Mouse (Mus musculus) brown adipose tissue, adult 24 weeks (tissue): Measurements from ENCODE around the gene Gm49361. TPM values are rescaled to one million over a fixed set of nuclear protein-coding genes. Genes with fewer than 3 reads are reported as not detected.

Experiments
- H3K27ac ChIP-seq: fragments of 200-500 bp; replicated peaks from 2 replicates; pipeline ENCODE4 v1.5.1; 2012; ENCODE audit warnings: low read depth, mild to moderate bottlenecking, low read length
- H3K4me1 ChIP-seq: fragments of 200-500 bp; 2 replicates; pipeline ENCODE4 v1.6.1; 2012; ENCODE audit warnings: low read length, mixed read lengths; ENCODE audit not compliant: control insufficient read depth, insufficient read depth, insufficient read length
- H3K4me3 ChIP-seq: fragments of 200-500 bp; 2 replicates; pipeline ENCODE4 v1.5.1; 2012; ENCODE audit warnings: low read depth, mild to moderate bottlenecking, low read length, moderate library complexity; ENCODE audit not compliant: insufficient read depth
- polyA plus RNA-seq: library from polyadenylated mRNA; stranded (reverse); fragments of >200 nt; gene quantifications from 2 replicates; pipeline ENCODE4 v1.2.4, GENCODE M21; 2012; ENCODE audit not compliant: missing spikeins, insufficient read depth, insufficient read length

The Gm49361 gene
- polyA plus RNA-seq, 1 experiment, result not detected

DNA sequence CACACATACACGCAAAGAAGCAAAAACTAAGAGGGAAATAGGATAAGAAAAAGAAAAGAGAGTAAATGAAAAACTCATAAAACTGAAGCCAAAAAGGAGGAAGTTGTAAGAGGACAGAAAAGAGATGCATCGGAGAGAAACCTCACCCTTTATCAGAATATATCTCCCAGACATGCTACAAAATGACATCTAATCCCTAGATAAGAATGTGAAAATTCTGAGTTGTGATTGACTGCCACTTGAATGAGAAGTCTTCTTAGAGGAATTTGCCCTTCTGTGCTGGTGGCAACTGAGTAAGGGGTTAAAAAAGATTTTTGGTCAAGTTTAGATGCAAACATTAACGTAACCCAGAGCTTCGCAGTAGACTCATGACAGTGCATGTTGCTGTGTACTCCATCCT is 99.7 kb downstream of the Gm49361 start:
- Histone ChIP-seq H3K4me3 (no peak overlapping the region), H3K27ac (no peak overlapping the region), H3K4me1 (no peaks in the 10 kb centered on the region)

DNA sequence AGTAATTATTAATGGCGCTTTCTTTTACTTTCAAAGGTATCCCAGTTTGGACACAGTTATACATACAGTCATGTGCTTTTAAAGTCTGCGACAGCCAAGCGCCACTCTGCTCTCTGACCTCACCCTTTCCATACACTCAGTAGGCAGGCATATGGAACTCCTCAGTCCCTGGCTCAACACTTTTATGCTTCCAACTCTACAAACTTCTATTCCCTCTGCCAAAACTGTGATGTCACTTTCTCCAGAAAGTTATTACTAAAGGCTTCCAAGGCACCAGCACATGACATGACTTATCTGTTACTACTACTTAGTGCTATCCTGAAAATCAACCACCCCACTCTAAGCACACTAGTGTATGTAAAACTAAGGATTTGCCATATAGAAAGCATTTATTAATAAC is 106.8 kb downstream of the Gm49361 start:
- Histone ChIP-seq H3K4me1 (no peaks in the 10 kb centered on the region), H3K4me3 (no peak overlapping the region), H3K27ac (no peak overlapping the region)

DNA sequence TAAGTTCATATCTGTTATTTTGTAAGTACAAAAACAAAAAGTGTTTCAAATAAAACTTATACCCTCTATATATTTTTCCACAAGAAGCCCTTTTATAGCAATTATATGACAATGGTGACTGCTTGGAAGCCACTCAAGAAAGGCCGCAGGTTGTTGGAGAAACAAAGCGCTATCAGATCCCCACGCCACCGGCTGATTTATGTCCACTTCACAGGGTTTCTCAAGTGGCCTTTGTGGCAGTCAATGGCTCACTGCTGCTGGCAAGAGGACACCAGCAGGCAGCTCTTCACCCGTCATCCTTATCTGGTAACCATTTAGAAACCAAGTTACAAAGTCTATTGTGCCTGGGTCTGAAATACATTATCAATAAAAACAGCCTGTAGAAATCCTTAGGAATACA is 111.8 kb downstream of the Gm49361 start:
- Histone ChIP-seq H3K27ac (no peak overlapping the region), H3K4me1 (no peaks in the 10 kb centered on the region), H3K4me3 (no peak overlapping the region)

DNA sequence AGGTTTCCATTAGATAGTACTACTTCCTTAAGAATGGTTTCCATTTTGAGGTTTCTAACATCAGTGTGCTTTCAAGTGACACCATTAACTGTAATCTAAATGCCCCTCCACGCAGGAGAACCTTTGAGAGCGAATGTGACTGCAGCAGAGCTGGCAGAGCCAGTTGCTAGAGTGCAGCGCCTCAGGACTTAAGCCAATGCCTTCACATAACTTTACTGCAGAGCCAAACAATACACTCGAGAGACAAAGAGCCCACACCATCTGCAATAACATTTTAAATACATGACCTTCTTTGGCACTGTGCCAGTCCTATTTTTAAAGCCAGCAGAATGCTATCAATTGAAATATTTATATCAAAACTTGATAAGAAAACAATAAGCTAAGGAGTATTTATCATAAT is 116.3 kb downstream of the Gm49361 start:
- no peak overlapping the region for H3K4me3 ChIP-seq
- no peak overlapping the region for H3K27ac ChIP-seq
- H3K4me1 ChIP-seq, result no peaks in the 10 kb centered on the region

DNA sequence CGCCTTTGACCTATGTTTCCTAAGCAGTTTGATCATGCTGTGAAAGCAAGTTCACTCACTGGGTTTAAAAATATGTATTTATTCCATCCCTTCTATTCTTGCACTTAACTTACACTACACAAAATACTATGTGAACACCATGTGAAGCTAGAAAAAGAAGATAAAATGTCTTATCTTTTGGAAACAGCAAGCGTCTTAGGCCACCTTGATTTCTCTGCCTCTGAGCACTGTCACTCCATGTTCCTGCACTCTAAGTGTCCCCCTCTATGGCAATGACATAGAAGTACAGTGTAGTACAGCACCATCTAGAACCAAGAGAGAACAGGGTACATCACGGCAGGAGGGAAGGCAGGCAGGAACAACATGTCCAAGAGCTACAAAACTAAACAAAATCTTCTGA is 123.0 kb downstream of the Gm49361 start:
- Histone ChIP-seq H3K27ac (no peak overlapping the region), H3K4me3 (no peak overlapping the region), H3K4me1 (no peaks in the 10 kb centered on the region)

DNA sequence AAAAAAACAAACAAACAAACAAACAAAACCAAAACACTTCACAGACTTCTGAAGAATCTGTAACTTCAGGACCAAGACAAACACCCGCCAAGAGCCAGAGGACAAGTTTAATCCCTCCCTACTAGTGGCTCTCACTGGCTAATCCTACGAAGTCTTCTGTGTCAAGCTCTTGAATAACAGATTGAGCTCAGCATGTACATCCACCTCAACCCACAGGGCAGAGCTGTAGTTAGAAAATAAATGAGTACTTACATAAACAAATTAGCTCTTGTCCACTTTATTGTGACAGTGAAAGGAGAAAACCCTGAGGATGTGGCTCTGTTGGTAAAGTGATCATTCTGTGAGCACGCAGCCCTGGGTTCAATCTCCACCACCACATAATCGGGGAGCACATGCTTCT is 124.2 kb downstream of the Gm49361 start:
- H3K27ac ChIP-seq, result no peak overlapping the region
- no peak overlapping the region for H3K4me3 ChIP-seq
- H3K4me1 ChIP-seq, result no peaks in the 10 kb centered on the region

DNA sequence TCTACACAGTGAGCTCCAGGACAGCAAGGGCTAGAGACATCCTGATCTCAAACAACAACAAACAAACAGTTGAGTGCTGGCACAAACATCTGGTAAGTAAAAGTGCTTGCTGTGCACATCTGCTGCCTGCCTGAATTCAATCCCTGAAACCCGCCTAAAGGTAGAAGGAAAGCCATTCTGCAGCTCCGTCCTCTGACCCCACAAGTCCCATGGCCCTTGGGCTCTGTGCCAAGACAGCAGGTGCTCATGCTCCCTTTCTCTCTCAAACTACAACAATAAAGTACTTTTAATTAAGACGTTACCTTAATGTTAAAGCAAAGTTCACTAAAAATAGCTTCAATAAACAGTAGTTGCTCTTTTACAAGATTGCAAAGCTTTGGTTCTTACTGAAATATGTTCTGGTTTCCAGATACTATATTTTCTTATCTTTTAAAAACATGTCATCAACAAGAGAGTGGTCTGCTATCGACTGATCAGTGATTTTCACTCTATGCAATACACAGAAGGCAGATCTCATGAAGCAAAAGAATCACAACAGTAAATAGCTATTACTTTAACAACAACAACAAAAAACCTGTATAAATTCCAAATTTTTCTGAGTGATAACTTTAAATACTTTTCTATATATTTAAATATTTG is 125.2 kb downstream of the Gm49361 start:
- Histone ChIP-seq H3K4me3 (no peak overlapping the region), H3K4me1 (no peaks in the 10 kb centered on the region), H3K27ac (no peak overlapping the region)

DNA sequence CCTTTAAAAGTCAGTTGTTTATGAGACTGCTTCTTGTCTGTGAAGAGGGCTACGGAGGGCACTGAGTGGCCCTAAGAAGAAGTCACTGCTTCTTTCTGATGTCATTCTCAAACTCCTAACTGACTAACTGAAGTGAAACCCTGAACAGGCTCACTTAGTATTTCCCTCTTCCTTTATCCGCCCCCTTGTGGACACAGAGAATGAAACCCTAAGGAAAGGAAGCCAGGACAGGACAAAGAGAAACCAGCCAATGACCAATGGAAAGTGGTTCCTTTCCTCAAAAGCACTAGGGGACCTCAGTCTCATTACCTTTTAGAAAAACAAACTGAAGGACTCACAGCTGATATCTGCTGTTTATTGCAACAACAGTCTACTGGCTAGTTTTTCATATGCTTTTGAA is 126.4 kb downstream of the Gm49361 start:
- H3K4me3 ChIP-seq, result no peak overlapping the region
- H3K4me1 ChIP-seq, result no peaks in the 10 kb centered on the region
- H3K27ac ChIP-seq, result no peak overlapping the region

DNA sequence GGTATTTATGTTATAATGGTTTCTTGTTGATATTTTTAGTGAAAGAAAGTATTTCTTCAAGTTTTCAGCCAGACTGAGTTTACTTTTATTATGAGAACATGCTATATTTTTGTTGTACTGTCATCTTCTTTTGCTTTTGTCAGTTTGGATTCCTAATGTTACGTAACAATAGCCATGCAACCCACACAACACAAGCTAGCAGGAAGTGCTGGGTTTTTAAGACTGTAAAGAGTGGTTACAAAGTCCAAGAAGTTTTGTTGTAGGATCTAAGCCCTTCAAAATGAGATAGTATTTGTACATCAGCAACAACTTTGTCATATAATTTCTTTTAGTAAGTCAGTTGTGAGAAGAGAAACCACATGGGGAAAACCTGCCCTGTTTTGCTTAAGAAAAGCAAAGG is 128.2 kb downstream of the Gm49361 start:
- H3K4me3 ChIP-seq, result no peak overlapping the region
- no peak overlapping the region for H3K27ac ChIP-seq
- H3K4me1 ChIP-seq, result no peaks in the 10 kb centered on the region

DNA sequence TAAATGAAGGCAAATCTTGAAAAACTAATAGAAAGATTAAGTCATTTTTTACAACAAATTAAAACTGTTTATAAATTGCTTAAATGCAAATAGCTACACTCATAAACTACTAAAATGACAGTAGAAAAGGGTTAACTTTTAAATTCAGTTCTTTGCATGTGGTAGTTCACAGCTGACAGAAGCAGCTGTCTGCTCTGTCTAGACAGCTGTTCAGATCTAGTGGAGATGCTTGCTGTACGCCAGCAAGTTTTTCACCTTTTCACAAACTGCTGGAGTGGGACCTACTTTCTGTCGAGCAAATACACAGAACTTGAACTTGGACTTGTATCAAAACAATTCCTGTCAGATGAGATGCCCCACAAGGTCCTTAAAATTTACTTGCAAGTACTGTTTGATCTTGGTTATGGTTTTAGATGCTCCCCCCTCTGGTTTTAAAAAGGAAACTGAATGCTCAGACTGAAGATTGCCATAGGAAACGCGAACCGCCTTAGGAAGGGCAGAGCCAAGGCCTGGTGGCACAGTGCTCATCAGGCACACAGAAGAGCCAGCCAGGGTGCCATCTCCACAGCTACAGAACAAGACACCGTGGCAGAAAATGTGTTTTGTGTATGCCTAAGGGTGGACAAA is 129.5 kb downstream of the Gm49361 start:
- Histone ChIP-seq H3K4me3 (no peak overlapping the region), H3K4me1 (no peaks in the 10 kb centered on the region), H3K27ac (no peak overlapping the region)

DNA sequence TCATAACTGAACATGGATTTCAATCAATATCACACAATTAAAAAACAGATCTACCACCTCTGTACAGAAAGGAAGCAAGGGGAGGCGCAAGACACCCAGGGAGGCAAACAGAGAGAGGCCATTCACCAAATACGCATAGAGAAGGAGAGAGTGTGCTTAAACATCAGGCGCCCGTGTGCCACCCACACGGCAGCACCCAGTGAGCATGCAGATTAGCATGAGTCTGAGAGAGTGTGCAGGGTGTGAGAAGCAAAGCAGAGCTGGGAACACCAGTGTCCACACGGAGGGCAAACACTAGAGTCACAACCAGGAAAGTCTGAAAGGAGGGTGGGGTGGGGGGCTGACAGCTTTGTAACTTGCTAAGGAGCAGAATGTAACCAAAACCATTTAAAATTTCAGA is 130.1 kb downstream of the Gm49361 start:
- Histone ChIP-seq H3K4me3 (no peak overlapping the region), H3K4me1 (no peaks in the 10 kb centered on the region), H3K27ac (no peak overlapping the region)

DNA sequence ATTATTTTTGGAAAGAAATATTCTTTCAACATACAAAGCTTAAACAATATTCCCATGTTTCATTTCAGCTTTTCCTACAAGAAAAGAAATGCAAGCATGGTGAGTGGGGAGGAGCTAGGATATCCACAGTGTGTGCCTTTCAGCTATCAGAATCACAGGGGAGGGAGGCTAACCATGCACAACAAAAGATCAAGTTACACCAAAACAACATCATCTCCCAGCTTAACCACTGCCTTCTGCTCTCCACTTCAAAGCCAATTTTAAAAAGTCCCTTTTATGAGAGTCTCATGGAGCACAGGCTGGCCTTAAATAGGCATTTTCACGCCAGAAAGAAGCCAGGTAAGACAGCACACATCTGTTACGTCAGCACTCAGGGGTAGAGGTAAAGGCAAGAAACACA is 134.9 kb downstream of the Gm49361 start:
- no peaks in the 10 kb centered on the region for H3K4me1 ChIP-seq
- H3K27ac ChIP-seq, result no peak overlapping the region
- no peak overlapping the region for H3K4me3 ChIP-seq

DNA sequence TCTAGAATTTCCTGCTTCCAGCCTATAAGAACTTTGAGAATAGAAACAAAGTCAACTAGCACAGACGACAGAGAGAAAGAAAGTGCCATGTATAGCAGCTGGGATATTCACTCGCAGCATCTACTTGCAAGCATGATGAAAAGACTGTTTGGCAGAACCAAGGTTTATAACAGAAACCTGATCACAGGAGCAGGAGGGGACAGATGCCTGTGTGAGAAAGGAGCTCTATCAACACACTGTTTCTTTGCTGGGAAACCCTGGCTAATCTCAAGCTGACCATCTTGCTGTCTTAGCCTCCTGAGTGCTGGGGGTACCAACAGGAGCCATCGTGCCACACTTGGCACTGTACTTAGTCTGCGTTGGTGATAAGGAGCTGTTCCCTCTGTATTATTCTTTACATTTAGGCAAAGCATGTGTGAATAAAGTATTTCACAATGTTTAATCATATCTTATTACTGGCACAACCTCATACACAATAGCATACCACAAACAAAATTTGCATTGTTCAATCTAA is 136.0 kb downstream of the Gm49361 start:
- Histone ChIP-seq H3K27ac (no peak overlapping the region), H3K4me1 (no peaks in the 10 kb centered on the region), H3K4me3 (no peak overlapping the region)

DNA sequence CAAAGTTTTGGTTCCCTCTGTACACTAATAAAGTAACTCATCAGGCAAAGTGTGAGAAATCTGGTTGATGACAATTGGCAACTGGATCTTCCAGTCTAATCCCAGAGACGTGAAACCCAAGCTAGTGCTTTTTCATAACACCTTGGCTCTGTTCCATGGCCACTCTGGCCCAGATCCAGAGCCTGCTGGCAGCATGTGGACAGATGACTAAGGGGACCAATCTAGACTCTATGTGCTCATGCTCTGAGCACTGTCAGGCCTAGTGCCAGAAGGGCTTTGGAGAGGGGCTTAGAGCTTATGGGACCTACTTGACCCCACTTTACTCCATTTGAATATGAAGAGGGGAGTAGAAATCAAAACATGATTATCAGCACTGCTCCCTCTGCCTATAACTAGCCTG is 138.4 kb downstream of the Gm49361 start:
- H3K4me1 ChIP-seq, result no peaks in the 10 kb centered on the region
- no peak overlapping the region for H3K27ac ChIP-seq
- no peak overlapping the region for H3K4me3 ChIP-seq

DNA sequence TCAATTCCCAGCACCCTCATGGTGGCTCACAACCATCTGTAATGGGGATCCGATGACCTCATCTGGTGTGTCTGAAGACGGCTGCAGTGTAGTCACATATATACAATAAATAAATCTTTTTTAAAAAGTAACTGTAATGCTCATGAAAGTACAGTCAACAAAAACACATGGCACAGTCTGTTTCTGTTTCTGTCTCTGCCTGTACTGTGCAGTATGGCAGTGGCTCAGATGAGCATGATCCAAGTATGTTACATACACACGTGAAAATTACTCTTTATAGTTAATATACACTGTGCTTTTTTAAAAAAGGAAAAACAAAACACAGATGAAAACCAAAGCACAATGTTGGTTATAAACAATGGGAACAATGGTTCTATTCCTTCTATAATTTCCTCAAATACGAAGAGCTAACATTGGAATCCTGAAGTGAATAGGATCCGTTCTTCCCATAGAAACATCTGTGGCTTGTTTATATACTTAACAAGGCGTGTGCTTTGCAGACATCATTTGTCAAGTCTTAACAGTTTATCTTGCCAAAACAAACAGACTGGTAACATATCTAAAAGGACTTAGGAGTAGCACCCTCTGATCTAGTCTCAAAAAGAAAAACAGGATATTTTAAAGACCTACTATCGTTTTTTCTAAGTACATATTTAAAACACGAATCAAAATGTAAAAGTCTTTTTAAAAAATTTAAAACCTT is 139.1 kb downstream of the Gm49361 start:
- Histone ChIP-seq H3K4me1 (no peaks in the 10 kb centered on the region), H3K27ac (no peak overlapping the region), H3K4me3 (no peak overlapping the region)

DNA sequence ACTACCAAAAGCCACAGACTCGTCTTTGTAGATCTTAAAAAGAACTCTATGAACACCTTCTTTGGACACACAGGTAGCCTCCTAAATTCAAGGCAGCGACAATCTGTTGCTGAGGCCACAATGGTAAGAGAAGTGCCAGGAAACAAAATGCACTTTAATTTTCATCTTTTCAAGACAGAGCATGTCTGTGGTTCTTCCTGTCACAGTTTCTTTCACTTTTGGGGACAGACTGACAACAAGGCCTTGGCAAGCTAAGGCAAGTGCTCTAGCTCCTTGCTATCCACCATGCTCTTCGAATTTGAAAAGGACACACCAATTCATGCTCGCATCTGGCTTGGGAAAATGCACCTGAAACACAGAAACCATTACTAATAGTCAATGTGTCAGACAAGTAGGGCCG is 152.6 kb downstream of the Gm49361 start:
- Histone ChIP-seq H3K4me3 (no peak overlapping the region), H3K27ac (no peak overlapping the region)

More for the DNA sequence above, 152.6 kb downstream of the Gm49361 start:
- H3K4me1 ChIP-seq, result no peaks in the 10 kb centered on the region
